In genomic region chr4:53798896-53799676, GRCm38 (mm10) we compare ENCODE assay signal across 12 mouse cellular contexts. TPM values are rescaled to one million over a fixed set of nuclear protein-coding genes. Genes with fewer than 3 reads are reported as not detected.
A peak's percentile ranks its signal among the peaks of the same experiment; 100 is the strongest.
DNase-seq lines count a peak whose midpoint lies in the region; ATAC-seq and TF ChIP-seq lines count a peak whose summit lies in the region.
"Had no signal": no experiment of that assay in that cellular context is flagged by ENCODE, and none has a peak within 500 bp of the region (broad histone marks: within the 10 kb centered on the region; RNA-seq: fewer than 3 reads in every experiment).

No protein-coding gene starts in this region.

- no peaks in the 10 kb centered on the region for H3K36me3 ChIP-seq in forebrain, embryonic 10.5 days (replicated peaks)
- no peaks in the 10 kb centered on the region for H3K36me3 ChIP-seq in forebrain, embryonic 12.5 days (replicated peaks)
- no peaks in the 10 kb centered on the region for H3K36me3 ChIP-seq in hindbrain, embryonic 14.5 days (replicated peaks; ENCODE audit: control insufficient read depth, insufficient read depth)
- no peaks in the 10 kb centered on the region for H3K36me3 ChIP-seq in midbrain, postnatal 0 days (ENCODE audit: insufficient read depth, low read length)
- H3K36me3 ChIP-seq: limb, embryonic 13.5 days; midbrain, embryonic 13.5 days had no signal

- peaks cover 37% of the 10 kb centered on the region for H3K27me3 ChIP-seq in forebrain, embryonic 10.5 days (ENCODE audit: poor library complexity, severe bottlenecking)
- H3K27me3 ChIP-seq in forebrain, embryonic 12.5 days = no peaks in the 10 kb centered on the region
- H3K27me3 ChIP-seq in hindbrain, embryonic 14.5 days (ENCODE audit: control insufficient read depth, insufficient read depth, low read length) = no peaks in the 10 kb centered on the region
- H3K27me3 ChIP-seq in midbrain, postnatal 0 days (ENCODE audit: insufficient read depth, low read length) = no peaks in the 10 kb centered on the region
- H3K27me3 ChIP-seq: limb, embryonic 13.5 days; midbrain, embryonic 13.5 days had no signal

- no peak overlapping the region for H3K9ac ChIP-seq in forebrain, embryonic 12.5 days
- H3K9ac ChIP-seq in hindbrain, embryonic 14.5 days = no peak overlapping the region
- H3K9ac ChIP-seq in midbrain, postnatal 0 days (replicated peaks; ENCODE audit: low read length, poor library complexity, severe bottlenecking) = no peak overlapping the region
- H3K9ac ChIP-seq: limb, embryonic 13.5 days; midbrain, embryonic 13.5 days had no signal

- no peak overlapping the region for H3K4me3 ChIP-seq in forebrain, embryonic 10.5 days
- H3K4me3 ChIP-seq in forebrain, embryonic 12.5 days (replicated peaks) = no peak overlapping the region
- no peak overlapping the region for H3K4me3 ChIP-seq in hindbrain, embryonic 14.5 days (replicated peaks; ENCODE audit: low read length)
- H3K4me3 ChIP-seq in midbrain, postnatal 0 days (ENCODE audit: low read depth, low read length) = no peak overlapping the region
- H3K4me3 ChIP-seq: limb, embryonic 13.5 days; midbrain, embryonic 13.5 days had no signal

- ATAC-seq in forebrain, embryonic 12.5 days (ENCODE audit: low FRiP score) = no peak
- ATAC-seq in hindbrain, embryonic 14.5 days (ENCODE audit: low FRiP score) = no peak
- no peak for ATAC-seq in midbrain, postnatal 0 days (ENCODE audit: low FRiP score)
- ATAC-seq: midbrain, embryonic 13.5 days had no signal

- peaks cover 58% of the 10 kb centered on the region for H3K4me1 ChIP-seq in forebrain, embryonic 10.5 days
- peaks cover 46% of the 10 kb centered on the region for H3K4me1 ChIP-seq in forebrain, embryonic 12.5 days
- peaks cover 5% of the 10 kb centered on the region; the same call in 1 of the 2 replicates for H3K4me1 ChIP-seq in hindbrain, embryonic 14.5 days (replicated peaks; ENCODE audit: control insufficient read depth, insufficient read depth, low read length)
- 0 out of 2 replicates have a peak, but pooled peaks cover 4% of the 10 kb centered on the region for H3K4me1 ChIP-seq in midbrain, postnatal 0 days (ENCODE audit: insufficient read depth, low read length)

- no peak for DNase-seq in forebrain, embryonic 10.5 days (ENCODE audit: extremely low spot score, low spot score)
- DNase-seq in kidney, postnatal 10 days = peak; percentile 24
- no peak for DNase-seq in kidney, adult 8-10 months
- DNase-seq in kidney, postnatal 36 days = peak; percentile 17 to 30
- DNase-seq in retina, postnatal 1 day = peak; percentile 37
- no peak for DNase-seq in hindbrain, embryonic 14.5 days (ENCODE audit: low spot score)
- no peak for DNase-seq in midbrain, postnatal 0 days (ENCODE audit: low spot score)
- DNase-seq: cerebellum, adult 11-12 months had no signal

- no peak for TF ChIP-seq CTCF in midbrain, postnatal 0 days (IDR thresholded peaks at IDR 0.05)

- no peak overlapping the region for H3K4me2 ChIP-seq in forebrain, embryonic 12.5 days
- H3K4me2 ChIP-seq in hindbrain, embryonic 14.5 days (replicated peaks) = no peak overlapping the region
- no peak overlapping the region for H3K4me2 ChIP-seq in midbrain, postnatal 0 days (ENCODE audit: low read depth, low read length, poor library complexity, severe bottlenecking)
- H3K4me2 ChIP-seq: limb, embryonic 13.5 days; midbrain, embryonic 13.5 days had no signal

- H3K9me3 ChIP-seq in forebrain, embryonic 10.5 days = peaks cover 8% of the 10 kb centered on the region; the same call in 1 of the 2 replicates
- H3K9me3 ChIP-seq in forebrain, embryonic 12.5 days = no peaks in the 10 kb centered on the region
- 0 out of 2 replicates have a peak, but pooled peaks cover 8% of the 10 kb centered on the region for H3K9me3 ChIP-seq in hindbrain, embryonic 14.5 days (ENCODE audit: control insufficient read depth, low read length)
- no peaks in the 10 kb centered on the region for H3K9me3 ChIP-seq in midbrain, postnatal 0 days (ENCODE audit: low read length)
- H3K9me3 ChIP-seq: limb, embryonic 13.5 days; midbrain, embryonic 13.5 days had no signal

- 38% methylated on average over 7 of the region's 7 CpGs for WGBS in forebrain, embryonic 10.5 days
- 31% methylated on average over 7 of the region's 7 CpGs for WGBS in forebrain, embryonic 12.5 days
- WGBS in hindbrain, embryonic 14.5 days = 47% methylated on average over 7 of the region's 7 CpGs
- WGBS in midbrain, postnatal 0 days = 46% methylated on average over 7 of the region's 7 CpGs

- peak overlapping the region; percentile 71; the same call in 1 of the 2 replicates for H3K27ac ChIP-seq in forebrain, embryonic 10.5 days
- no peak overlapping the region for H3K27ac ChIP-seq in forebrain, embryonic 12.5 days
- H3K27ac ChIP-seq in hindbrain, embryonic 14.5 days = no peak overlapping the region
- no peak overlapping the region for H3K27ac ChIP-seq in midbrain, postnatal 0 days (ENCODE audit: low read depth, low read length)
- H3K27ac ChIP-seq: limb, embryonic 13.5 days; midbrain, embryonic 13.5 days had no signal

RNA-seq across cellular contexts. Expression of gene Tal2, which starts 19.6 kb away (rescaled TPM):
- 2.2 and 2.8 TPM in 2 replicates for polyA plus RNA-seq in forebrain, embryonic 10.5 days (2016; fragmentation: Nextera tagmentation; extraction: Ambion mirVana)
- 3.1 and 5.3 TPM in 2 replicates for polyA plus RNA-seq in forebrain, embryonic 12.5 days (2016; fragmentation: Nextera tagmentation; extraction: Ambion mirVana)
- polyA plus RNA-seq in hindbrain, embryonic 14.5 days (2014; fragmentation: Nextera tagmentation; extraction: Ambion mirVana) = 0.15 and 2.5 TPM in 2 replicates
- total RNA-seq in midbrain, postnatal 0 days (2014; rRNA removed) = 0.94 and 1.3 TPM in 2 replicates
- 0.33 and 0.38 TPM in 2 replicates for polyA plus RNA-seq in midbrain, postnatal 0 days (2015; fragmentation: Nextera tagmentation; extraction: Ambion mirVana)
- total RNA-seq: layer of hippocampus, adult 18-20 months had no signal

RNA-seq across cellular contexts. Expression of gene Tmem38b, which starts 26.8 kb away (rescaled TPM):
- polyA plus RNA-seq in forebrain, embryonic 10.5 days (2016; fragmentation: Nextera tagmentation; extraction: Ambion mirVana) = 5.9 and 6.2 TPM in 2 replicates
- polyA plus RNA-seq in forebrain, embryonic 12.5 days (2016; fragmentation: Nextera tagmentation; extraction: Ambion mirVana) = 7.7 and 8.1 TPM in 2 replicates
- 6.3 and 8.7 TPM in 2 replicates for polyA plus RNA-seq in hindbrain, embryonic 14.5 days (2014; fragmentation: Nextera tagmentation; extraction: Ambion mirVana)
- total RNA-seq in midbrain, postnatal 0 days (2014; rRNA removed) = 3.2 and 7.4 TPM in 2 replicates
- polyA plus RNA-seq in midbrain, postnatal 0 days (2015; fragmentation: Nextera tagmentation; extraction: Ambion mirVana) = 6.4 and 7.3 TPM in 2 replicates

Comparison
In these comparisons a context has a peak if more than half of its experiments do, and no peak if none do; other contexts are left out.
1. DNase-seq: peak in kidney, postnatal 10 days (single experiment), kidney, postnatal 36 days (2 of 2) and retina, postnatal 1 day (single experiment); none in forebrain, embryonic 10.5 days (single experiment), kidney, adult 8-10 months (0 of 2), hindbrain, embryonic 14.5 days (single experiment) and midbrain, postnatal 0 days (single experiment).